Mouse (Mus musculus) ES-Bruce4 (cell line): Measurements from ENCODE around the gene Vpreb3.

Source experiments
- CTCF ChIP-seq: IDR thresholded peaks from one replicate; pipeline ENCODE4 v1.8.1; 2011; ENCODE audit warnings: low read depth, low read length
- POLR2A ChIP-seq: IDR thresholded peaks from one replicate; pipeline ENCODE4 v1.8.1; 2011; ENCODE audit warnings: low read length; ENCODE audit not compliant: insufficient read depth

GRCm38 (mm10) chr10:75935680-75936541 lies 6.9 kb upstream of the Vpreb3 start, which contains the start of gene Mmp11:
- no peak for TF ChIP-seq CTCF
- TF ChIP-seq POLR2A = peak; percentile 95
